29 mouse cellular contexts compared by ENCODE assay signal in the genomic region with DNA sequence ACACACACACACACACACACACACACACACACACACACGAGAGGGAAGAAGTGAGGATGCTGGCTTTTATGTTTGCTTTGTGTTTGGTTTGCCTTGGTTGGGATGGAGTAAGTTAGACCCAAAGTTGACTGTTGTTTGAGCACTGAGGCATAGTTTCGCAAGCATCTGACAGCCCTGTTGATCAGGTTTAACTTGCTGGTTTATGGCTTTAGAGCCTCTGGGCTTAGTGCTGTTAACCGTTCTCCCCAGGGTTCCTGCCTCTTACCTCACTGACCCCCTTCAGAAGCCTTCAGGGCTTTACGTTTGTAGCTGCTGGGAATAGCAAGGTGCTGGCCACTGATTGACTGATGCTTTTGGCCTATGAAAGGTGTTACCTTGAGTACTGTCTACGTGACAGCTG. TPM values are rescaled to one million over a fixed set of nuclear protein-coding genes. Genes with fewer than 3 reads are reported as not detected.
DNase-seq lines count a peak whose midpoint lies in the region; ATAC-seq lines count a peak whose summit lies in the region.
"Had no signal": no experiment of that assay in that cellular context is flagged by ENCODE, and none has a peak within 500 bp of the region (broad histone marks: within the 10 kb centered on the region; RNA-seq: fewer than 3 reads in every experiment).

No protein-coding gene starts in this region.

- peak; percentile 10 for DNase-seq in lung, postnatal 25 days (ENCODE audit: low spot score)
- DNase-seq in lung, postnatal 10 days: no peak
- DNase-seq in urinary bladder, adult 18-20 months (ENCODE audit: low spot score in 2 of 2): peak; percentile 23 to 58
- DNase-seq in urinary bladder, adult 2 months (ENCODE audit: low spot score): no peak
- DNase-seq: adrenal gland, adult 8-10 months; adrenal gland, postnatal 25 days; cerebellum, adult 11-12 months; cerebellum, adult 8-10 months; cerebellum, postnatal 10 days; cerebellum, postnatal 36 days; embryo, embryonic 11 days; gastrocnemius, postnatal 25 days; heart, adult 18-20 months; heart, postnatal 10 days; heart, postnatal 36 days had no signal

- H3K27me3 ChIP-seq in intestine, embryonic 15.5 days (replicated peaks): no peaks in the 10 kb centered on the region
- no peaks in the 10 kb centered on the region for H3K27me3 ChIP-seq in intestine, embryonic 16.5 days (replicated peaks; ENCODE audit: control insufficient read depth, insufficient read depth, low read length)
- H3K27me3 ChIP-seq in hindbrain, embryonic 16.5 days (replicated peaks; ENCODE audit: control insufficient read depth, insufficient read depth, low read length): no peaks in the 10 kb centered on the region
- H3K27me3 ChIP-seq: embryonic facial prominence, embryonic 13.5 days; forebrain, embryonic 12.5 days; forebrain, embryonic 15.5 days; heart, embryonic 12.5 days; heart, embryonic 15.5 days; hindbrain, embryonic 13.5 days had no signal

- H3K4me1 ChIP-seq in intestine, embryonic 15.5 days (replicated peaks): 0 out of 2 replicates have a peak, but pooled peaks cover 2% of the 10 kb centered on the region
- peaks cover 4% of the 10 kb centered on the region; the same call in 1 of the 2 replicates for H3K4me1 ChIP-seq in intestine, embryonic 16.5 days (ENCODE audit: control insufficient read depth, insufficient read depth, low read length)
- H3K4me1 ChIP-seq in hindbrain, embryonic 16.5 days (ENCODE audit: control insufficient read depth, insufficient read depth, low read depth, low read length): no peaks in the 10 kb centered on the region
- H3K4me1 ChIP-seq: embryonic facial prominence, embryonic 13.5 days; forebrain, embryonic 15.5 days; heart, embryonic 12.5 days; heart, embryonic 15.5 days; hindbrain, embryonic 13.5 days had no signal

- H3K9ac ChIP-seq in intestine, embryonic 15.5 days: no peak overlapping the region
- no peak overlapping the region for H3K9ac ChIP-seq in intestine, embryonic 16.5 days (ENCODE audit: low read depth, low read length)
- H3K9ac ChIP-seq in hindbrain, embryonic 16.5 days (ENCODE audit: low read depth, low read length): no peak overlapping the region
- H3K9ac ChIP-seq: embryonic facial prominence, embryonic 13.5 days; forebrain, embryonic 12.5 days; forebrain, embryonic 15.5 days; heart, embryonic 12.5 days; heart, embryonic 15.5 days; hindbrain, embryonic 13.5 days had no signal

- no peak overlapping the region for H3K4me2 ChIP-seq in intestine, embryonic 15.5 days (replicated peaks)
- H3K4me2 ChIP-seq in intestine, embryonic 16.5 days (ENCODE audit: low read depth, low read length): no peak overlapping the region
- no peak overlapping the region for H3K4me2 ChIP-seq in hindbrain, embryonic 16.5 days (ENCODE audit: low read length)
- H3K4me2 ChIP-seq: embryonic facial prominence, embryonic 13.5 days; forebrain, embryonic 12.5 days; forebrain, embryonic 15.5 days; heart, embryonic 12.5 days; heart, embryonic 15.5 days; hindbrain, embryonic 13.5 days had no signal

- peak; percentile 54; the same call in 1 of the 2 replicates for ATAC-seq in intestine, embryonic 15.5 days
- peak; percentile 66 for ATAC-seq in intestine, embryonic 16.5 days
- no peak for ATAC-seq in hindbrain, embryonic 16.5 days
- ATAC-seq: activated CD4-positive, CD25-positive, alpha-beta regulatory T cell, adult 4 months; CD4-positive, CD25-positive, alpha-beta regulatory T cell, adult 4 months; forebrain, embryonic 15.5 days had no signal

- H3K4me3 ChIP-seq in intestine, embryonic 15.5 days (replicated peaks): no peak overlapping the region
- no peak overlapping the region for H3K4me3 ChIP-seq in intestine, embryonic 16.5 days (ENCODE audit: low read length)
- no peak overlapping the region for H3K4me3 ChIP-seq in hindbrain, embryonic 16.5 days (ENCODE audit: low read length)
- H3K4me3 ChIP-seq: embryonic facial prominence, embryonic 10.5 days; embryonic facial prominence, embryonic 13.5 days; erythroblast, embryonic 14.5 days; forebrain, embryonic 12.5 days; forebrain, embryonic 15.5 days; heart, embryonic 12.5 days; heart, embryonic 15.5 days; hindbrain, embryonic 10.5 days; hindbrain, embryonic 13.5 days had no signal

- WGBS in intestine, embryonic 15.5 days: 48% methylated on average over 5 of the region's 5 CpGs
- 53% methylated on average over 5 of the region's 5 CpGs for WGBS in intestine, embryonic 16.5 days
- 80% methylated on average over 5 of the region's 5 CpGs for WGBS in hindbrain, embryonic 16.5 days

- no peaks in the 10 kb centered on the region for H3K36me3 ChIP-seq in intestine, embryonic 15.5 days
- no peaks in the 10 kb centered on the region for H3K36me3 ChIP-seq in intestine, embryonic 16.5 days (ENCODE audit: control insufficient read depth, insufficient read depth, low read length)
- H3K36me3 ChIP-seq in hindbrain, embryonic 16.5 days (ENCODE audit: control insufficient read depth, insufficient read depth, low read length): no peaks in the 10 kb centered on the region
- H3K36me3 ChIP-seq: embryonic facial prominence, embryonic 10.5 days; embryonic facial prominence, embryonic 13.5 days; forebrain, embryonic 12.5 days; forebrain, embryonic 15.5 days; heart, embryonic 12.5 days; heart, embryonic 15.5 days; hindbrain, embryonic 10.5 days; hindbrain, embryonic 13.5 days had no signal

- no peak overlapping the region for H3K27ac ChIP-seq in intestine, embryonic 15.5 days
- H3K27ac ChIP-seq in intestine, embryonic 16.5 days (ENCODE audit: low read length): no peak overlapping the region
- H3K27ac ChIP-seq in hindbrain, embryonic 16.5 days (ENCODE audit: low read depth, low read length): no peak overlapping the region
- H3K27ac ChIP-seq: embryonic facial prominence, embryonic 10.5 days; embryonic facial prominence, embryonic 13.5 days; forebrain, embryonic 12.5 days; forebrain, embryonic 15.5 days; heart, embryonic 15.5 days; hindbrain, embryonic 10.5 days; hindbrain, embryonic 13.5 days had no signal

- H3K9me3 ChIP-seq in intestine, embryonic 15.5 days: no peaks in the 10 kb centered on the region
- H3K9me3 ChIP-seq in intestine, embryonic 16.5 days (ENCODE audit: control insufficient read depth, low read length): no peaks in the 10 kb centered on the region
- no peaks in the 10 kb centered on the region for H3K9me3 ChIP-seq in hindbrain, embryonic 16.5 days (ENCODE audit: control insufficient read depth, low read length)
- H3K9me3 ChIP-seq: embryonic facial prominence, embryonic 10.5 days; embryonic facial prominence, embryonic 13.5 days; forebrain, embryonic 12.5 days; forebrain, embryonic 15.5 days; heart, embryonic 12.5 days; heart, embryonic 15.5 days; hindbrain, embryonic 10.5 days; hindbrain, embryonic 13.5 days had no signal

RNA-seq across cellular contexts. Expression of a gene that starts 16.4 kb away (rescaled TPM):
- 7.9 TPM in 2 replicates for polyA plus RNA-seq in urinary bladder, adult 2 months (2012; rRNA removed)
- polyA plus RNA-seq in intestine, embryonic 15.5 days (2015; fragmentation: Nextera tagmentation; extraction: Ambion mirVana): 21.5 and 25.0 TPM in 2 replicates
- polyA plus RNA-seq in intestine, embryonic 16.5 days (2015; fragmentation: Nextera tagmentation; extraction: Ambion mirVana): 16.4 and 16.8 TPM in 2 replicates
- 12.0 and 12.1 TPM in 2 replicates for polyA plus RNA-seq in hindbrain, embryonic 16.5 days (2015; fragmentation: Nextera tagmentation; extraction: Ambion mirVana)

RNA-seq across cellular contexts. Expression of a gene that starts 48.8 kb away (rescaled TPM):
- 63.1 and 65.6 TPM in 2 replicates for polyA plus RNA-seq in urinary bladder, adult 2 months (2012; rRNA removed)
- polyA plus RNA-seq in intestine, embryonic 15.5 days (2015; fragmentation: Nextera tagmentation; extraction: Ambion mirVana): 50.2 and 54.9 TPM in 2 replicates
- polyA plus RNA-seq in intestine, embryonic 16.5 days (2015; fragmentation: Nextera tagmentation; extraction: Ambion mirVana): 31.2 and 33.4 TPM in 2 replicates
- 27.7 and 35.0 TPM in 2 replicates for polyA plus RNA-seq in hindbrain, embryonic 16.5 days (2015; fragmentation: Nextera tagmentation; extraction: Ambion mirVana)

Comparison
In these comparisons a context has a peak if more than half of its experiments do, and no peak if none do; other contexts are left out.
1. DNase-seq: peak in lung, postnatal 25 days (single experiment) and urinary bladder, adult 18-20 months (2 of 2); none in lung, postnatal 10 days (single experiment) and urinary bladder, adult 2 months (single experiment).